Mouse (Mus musculus) bone marrow macrophage, adult 2 months (primary cell): ENCODE data around the gene Rxfp2.

Experiments used
- CTCF ChIP-seq: IDR thresholded peaks from 2 replicates; pipeline ENCODE4 v1.5.1; 2012; ENCODE audit warnings: low read depth, mild to moderate bottlenecking, low read length, moderate library complexity
- POLR2A ChIP-seq: IDR thresholded peaks from 2 replicates; pipeline ENCODE4 v1.6.1; 2012; ENCODE audit warnings: mild to moderate bottlenecking, low read depth, low read length, borderline replicate concordance

- no peak for TF ChIP-seq POLR2A
- peak; percentile 39; the same call in 1 of the 2 replicates for TF ChIP-seq CTCF
Measured at GRCm38 (mm10) chr5:150051828-150052227, 33.4 kb downstream of the Rxfp2 start.
